Mouse (Mus musculus) right cerebral cortex, postnatal 25 days (tissue): ENCODE measurements around the gene C5ar1.
A peak's percentile ranks its signal among the peaks of the same experiment; 100 is the strongest.

Experiments
- DNase-seq: peaks from one replicate; pipeline ENCODE4 v3.0.0; 2022

Gene C5ar1

GRCm38 (mm10) chr7:16213196-16213595 lies 46.1 kb downstream of the C5ar1 start:
- no peak for DNase-seq

- no peak for DNase-seq
Measured at GRCm38 (mm10) chr7:16210862-16211365, 48.4 kb downstream of the C5ar1 start.

- no peak for DNase-seq
Measured at GRCm38 (mm10) chr7:16208781-16209665, 50.3 kb downstream of the C5ar1 start.

DNA sequence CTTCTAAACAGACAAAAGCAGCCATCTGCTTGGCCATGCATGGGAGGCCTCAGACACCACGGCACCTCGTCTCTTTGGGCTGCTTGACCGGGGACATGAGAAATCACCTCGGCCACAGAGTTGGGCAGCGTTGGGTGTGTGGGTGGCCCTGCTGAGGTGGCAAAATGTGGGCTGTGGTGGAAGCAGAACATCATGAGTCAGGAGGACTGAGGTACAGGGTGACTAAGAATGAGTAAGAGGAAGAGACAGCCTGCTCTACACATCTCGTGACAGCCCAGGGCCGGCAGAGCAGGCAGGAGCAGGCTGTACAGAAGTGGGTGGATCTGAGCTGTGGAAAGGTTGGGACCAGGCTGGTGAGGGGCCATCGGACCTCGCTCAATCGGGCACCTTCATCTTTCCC lies 51.8 kb downstream of the C5ar1 start:
- peak; percentile 60 for DNase-seq

DNA sequence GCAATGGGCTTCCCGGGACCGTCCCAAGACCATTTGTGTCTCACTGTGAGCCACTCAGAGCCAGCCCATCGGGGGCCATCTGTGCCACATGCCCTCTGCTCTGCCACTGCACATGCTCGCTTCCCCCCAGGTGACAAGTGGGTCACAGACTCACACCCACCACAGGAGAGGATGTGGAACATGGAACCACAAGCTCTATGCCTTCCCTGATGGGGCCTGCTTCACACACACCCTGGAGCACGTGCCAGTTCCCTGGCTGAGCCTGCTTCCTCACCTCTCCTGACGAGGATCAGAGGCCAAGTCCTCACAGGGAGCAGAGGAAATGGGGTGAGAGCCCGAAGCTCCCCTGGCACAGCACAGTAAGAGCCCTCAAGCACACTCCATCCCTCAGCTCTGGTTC lies 52.3 kb downstream of the C5ar1 start:
- no peak for DNase-seq

GRCm38 (mm10) chr7:16204791-16205190 lies 54.5 kb downstream of the C5ar1 start:
- DNase-seq, result no peak

DNA sequence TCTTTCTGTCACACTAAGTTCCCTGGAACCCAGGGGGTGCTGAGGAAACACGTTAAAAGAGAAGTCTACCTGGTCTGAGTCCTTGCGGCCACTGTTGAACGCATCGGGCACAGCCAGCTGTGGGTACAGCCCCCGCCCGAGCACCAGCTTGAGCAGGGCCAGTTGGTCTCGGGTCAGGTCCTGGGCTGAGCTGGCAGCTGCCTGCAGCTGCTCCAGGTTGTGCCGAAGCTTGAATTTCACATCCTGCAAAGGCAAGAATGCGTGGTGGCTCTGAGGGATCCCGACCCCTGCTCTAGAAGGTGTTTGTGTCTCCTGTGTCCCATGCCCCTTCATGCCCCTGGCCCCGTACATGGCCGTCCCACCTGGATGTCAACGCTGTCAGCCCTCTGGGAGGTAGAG lies 55.8 kb downstream of the C5ar1 start:
- DNase-seq, result no peak

- DNase-seq, result no peak
Measured at GRCm38 (mm10) chr7:16202756-16203504, 56.4 kb downstream of the C5ar1 start.

- no peak for DNase-seq
Measured at GRCm38 (mm10) chr7:16201136-16201535, 58.2 kb downstream of the C5ar1 start.

GRCm38 (mm10) chr7:16198540-16198939 lies 60.8 kb downstream of the C5ar1 start:
- DNase-seq, result no peak

DNA sequence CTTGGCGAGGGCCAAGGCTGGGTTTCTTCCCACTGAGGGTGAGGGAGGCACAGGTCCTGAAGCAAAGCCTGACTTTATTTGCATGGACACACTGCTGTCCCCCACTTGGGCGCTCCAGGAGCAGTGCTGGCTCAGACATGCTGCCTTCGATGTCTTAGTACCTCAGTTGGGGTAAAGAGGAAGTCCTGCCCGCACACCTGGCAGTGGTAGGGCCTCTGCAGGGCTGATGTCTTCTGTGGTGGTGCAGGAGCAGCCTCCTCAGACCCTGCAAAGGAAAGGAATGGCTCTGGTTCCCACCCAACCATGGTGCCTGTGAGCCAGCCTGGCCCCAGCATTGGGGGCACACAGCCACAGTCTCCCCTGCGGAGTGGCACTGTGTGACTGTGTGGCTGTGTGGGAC lies 62.2 kb downstream of the C5ar1 start:
- no peak for DNase-seq
